Mouse (Mus musculus) heart, postnatal 10 days (tissue): ENCODE measurements around the gene Coro1c. TPM values are rescaled to one million over a fixed set of nuclear protein-coding genes. Genes with fewer than 3 reads are reported as not detected.

Experiments
- DNase-seq, 2 experiments: peaks; one replicate each; pipeline ENCODE4 v3.0.0; 2021
- intact Hi-C: fragments of 180-260 bp; cut with DNase I; formaldehyde crosslinking; loops from one replicate; pipeline ENCODE4 v1.15.1; 2025
- total RNA-seq, 2 experiments: library from RNA; stranded (reverse); gene quantifications; 2 replicates each; pipeline ENCODE4 v1.2.3; 2021

Gene Coro1c
- total RNA-seq, 2 experiments from 2014 or later: 73.1 to 76.1 TPM

DNA sequence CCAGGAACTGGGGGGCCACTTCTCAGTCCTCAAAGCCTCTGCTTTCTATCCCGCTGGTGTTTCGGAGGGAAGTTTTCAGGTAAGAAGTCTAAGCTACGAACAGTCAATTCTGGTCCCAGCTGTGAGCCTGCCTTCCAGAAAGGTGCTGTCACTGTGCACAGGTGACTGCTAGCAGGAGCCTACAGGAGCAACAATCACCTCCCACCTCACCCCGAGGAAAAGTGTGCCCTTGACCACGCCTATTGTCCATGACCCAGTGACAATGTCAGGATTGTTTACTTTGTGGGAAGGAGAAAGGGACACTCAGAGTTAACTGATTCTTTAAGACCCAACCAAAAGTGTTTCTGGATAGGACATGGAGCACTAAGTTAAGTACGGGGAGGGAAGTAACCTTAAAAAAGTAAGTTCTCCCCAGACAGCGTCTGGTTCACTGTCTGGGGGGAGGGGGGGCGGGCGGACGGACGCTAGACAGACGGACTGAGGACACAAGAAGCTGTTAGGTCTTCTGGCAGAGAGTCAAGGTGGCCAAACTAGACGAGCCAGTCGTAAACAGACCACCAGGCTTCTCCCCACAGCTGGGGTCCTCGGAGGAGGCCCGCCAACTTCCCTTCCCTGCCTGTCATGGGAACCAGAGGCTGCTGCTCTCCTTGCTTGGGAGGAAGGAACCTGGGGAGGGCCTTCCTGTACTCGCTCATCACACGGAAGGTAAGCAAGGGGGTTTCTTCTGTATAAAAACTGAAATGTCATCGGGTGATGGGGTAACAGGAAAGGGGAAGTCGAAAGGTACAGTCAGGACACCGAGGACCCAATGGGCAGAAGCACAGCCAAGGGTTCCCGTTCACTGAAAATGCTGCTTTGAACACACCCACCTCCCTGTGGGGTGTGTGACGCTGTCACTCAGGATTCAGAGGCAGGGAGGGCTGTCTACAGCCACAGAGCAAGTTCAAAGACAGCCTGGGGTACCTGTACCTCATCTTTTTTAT, 67.0 kb downstream of the Coro1c start:
- DNase-seq: no peak
- intact Hi-C loops: no loop called here

DNA sequence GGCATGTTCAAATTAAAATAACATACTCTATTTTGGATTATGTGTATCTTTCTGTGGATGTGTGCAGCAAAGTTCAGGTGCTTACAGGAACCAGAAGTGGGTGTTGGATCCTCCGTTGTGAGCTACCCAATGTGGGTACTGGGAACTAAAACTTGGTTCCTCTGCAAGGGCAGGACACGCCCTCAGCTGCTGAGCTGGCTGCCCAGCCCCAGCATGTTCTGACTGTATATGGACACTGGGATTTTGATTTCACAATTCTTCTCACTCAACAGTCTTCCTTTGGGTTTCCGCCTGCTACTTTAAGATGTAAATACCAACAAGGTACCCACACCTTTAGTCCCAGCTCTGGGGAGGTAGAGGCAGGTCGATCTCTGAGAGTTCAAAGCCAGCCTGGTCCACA, 68.1 kb downstream of the Coro1c start:
- DNase-seq: no peak

DNA sequence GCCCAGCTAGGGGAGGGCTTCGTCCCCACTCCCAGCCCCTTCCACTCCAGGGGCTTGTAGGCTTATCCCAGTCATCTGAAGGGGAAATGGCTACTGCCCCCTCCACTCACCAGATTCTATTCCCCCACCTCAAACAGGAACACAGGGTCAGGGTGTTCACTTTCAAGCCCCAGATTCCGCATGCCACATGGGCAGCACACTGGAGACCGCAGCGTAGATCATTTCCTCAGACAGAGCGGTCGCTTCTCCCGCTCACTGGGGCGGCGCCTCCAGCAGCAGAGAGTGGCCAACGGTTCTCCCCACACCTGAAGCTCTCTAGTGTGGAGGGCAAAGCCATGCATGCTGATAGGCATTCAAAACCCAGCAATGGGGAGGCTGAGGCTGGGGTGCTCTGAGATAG, 71.6 kb downstream of the Coro1c start:
- DNase-seq: no peak
- intact Hi-C loops: no loop called here

More for the DNA sequence above, 68.1 kb downstream of the Coro1c start:
- intact Hi-C loops: no loop called here

DNA sequence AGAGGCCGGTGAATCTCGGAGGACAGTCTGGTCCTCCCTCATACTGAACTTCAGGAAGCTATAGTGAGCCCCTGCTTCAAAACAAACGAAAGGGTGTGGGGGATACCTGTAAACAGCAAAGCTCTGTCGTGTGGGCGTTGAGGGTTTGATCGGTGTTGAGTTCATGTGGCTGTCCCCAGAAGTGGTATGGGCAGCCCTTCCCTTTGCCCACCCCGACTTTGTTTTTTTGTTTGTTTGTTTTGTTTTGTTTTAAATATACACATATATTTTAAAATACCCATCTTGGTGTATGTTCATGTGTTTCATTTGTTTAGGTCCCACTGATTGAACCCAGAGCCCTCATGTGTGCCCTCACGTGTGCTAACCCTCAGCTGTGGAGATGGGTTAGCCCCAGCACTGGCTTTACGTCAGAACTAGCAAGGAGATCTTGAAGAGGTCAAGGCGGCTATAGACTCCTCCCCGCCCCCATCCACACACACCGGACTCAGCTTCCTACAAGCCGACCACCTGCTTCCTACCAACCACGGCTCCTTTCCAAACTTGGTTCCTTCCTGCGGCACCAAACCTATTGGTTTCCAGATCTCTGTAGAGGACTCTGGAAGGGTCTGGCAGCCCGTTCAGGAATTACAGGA, 75.1 kb downstream of the Coro1c start:
- intact Hi-C loops: no loop called here
- DNase-seq: no peak

DNA sequence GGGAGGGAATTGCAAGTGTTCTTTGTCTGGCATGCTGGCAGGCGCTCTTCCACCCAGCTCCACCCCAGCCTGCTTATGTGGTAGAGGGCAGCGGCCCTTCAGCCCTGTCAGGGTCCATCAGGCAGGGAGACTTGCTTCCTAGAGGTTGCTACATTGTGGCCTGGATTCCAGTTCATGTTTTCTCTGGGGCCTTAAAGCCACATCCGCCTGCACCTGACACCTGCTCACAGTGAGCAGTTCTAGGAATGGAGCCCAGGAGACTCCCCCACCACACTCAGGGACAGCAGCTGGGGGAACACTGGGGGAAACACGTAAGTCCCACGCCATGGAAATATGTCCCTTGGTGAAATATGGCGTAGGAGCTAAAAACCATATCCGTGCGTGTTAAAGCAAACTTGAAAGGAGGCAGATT, 76.1 kb downstream of the Coro1c start, which contains the start of gene Selplg:
Selplg (minus strand) TSS at position 155 of the 412 bp plus-strand sequence.
- intact Hi-C loops: no loop called here
- DNase-seq: no peak

DNA sequence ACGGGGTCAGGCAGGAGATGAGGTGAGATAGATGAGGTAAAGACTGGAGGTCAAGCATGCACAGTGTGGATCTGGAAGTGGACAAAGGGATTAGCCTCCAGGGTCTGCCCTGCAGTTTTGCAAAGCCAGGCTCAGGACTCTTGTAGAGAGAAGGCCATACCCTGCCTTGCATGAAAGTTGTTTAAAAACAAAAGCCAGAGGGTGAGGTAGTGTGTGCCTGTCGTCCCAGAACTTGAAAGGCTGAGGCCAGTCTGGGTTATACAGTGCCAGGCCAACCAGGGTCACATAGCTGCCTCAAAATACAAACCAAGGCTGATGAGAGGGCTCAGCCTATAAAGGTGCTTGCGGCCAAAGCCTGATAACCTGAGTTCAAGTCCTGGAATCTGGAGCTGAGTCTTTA, 76.8 kb downstream of the Coro1c start:
- no peak for DNase-seq
- intact Hi-C loops: no loop called here

DNA sequence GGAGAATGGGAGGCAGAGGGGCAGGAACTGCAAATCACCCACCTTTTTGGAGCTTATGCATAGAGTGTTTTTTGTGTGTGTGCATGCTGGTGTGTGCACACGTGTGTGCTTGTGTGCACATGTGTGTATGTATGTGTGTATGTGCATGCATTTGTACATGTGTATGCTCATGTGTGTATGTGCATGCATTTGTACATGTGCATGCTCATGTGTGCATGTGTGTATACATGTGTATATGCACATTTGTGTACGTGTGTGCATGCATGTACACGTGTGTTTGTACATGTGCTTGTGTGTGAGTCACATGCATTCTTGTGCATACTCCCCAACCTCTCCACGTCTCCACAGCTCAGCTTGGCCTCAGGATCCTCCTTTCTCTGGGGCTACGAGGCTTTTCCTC, 77.8 kb downstream of the Coro1c start:
- DNase-seq: no peak
- intact Hi-C loops: no loop called here

DNA sequence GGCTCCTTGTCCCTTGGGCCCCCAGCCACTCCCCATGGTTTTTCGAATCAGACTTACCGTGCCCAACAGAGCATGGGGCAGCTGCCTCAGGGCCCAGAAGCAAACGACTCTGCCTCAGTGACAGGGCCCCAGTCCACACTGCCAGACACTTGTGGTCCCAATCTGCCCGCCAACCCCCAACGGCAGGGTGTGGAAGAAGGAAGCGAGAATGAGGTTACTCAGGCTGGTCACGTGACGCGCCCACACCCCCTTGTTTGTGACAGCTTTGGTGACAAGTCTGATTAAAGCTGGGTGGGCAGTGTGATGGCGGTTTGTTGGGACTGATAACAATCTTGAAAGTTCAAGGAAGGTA, 78.3 kb downstream of the Coro1c start:
- intact Hi-C loops: no loop called here
- peak; percentile 40 to 49 for DNase-seq

DNA sequence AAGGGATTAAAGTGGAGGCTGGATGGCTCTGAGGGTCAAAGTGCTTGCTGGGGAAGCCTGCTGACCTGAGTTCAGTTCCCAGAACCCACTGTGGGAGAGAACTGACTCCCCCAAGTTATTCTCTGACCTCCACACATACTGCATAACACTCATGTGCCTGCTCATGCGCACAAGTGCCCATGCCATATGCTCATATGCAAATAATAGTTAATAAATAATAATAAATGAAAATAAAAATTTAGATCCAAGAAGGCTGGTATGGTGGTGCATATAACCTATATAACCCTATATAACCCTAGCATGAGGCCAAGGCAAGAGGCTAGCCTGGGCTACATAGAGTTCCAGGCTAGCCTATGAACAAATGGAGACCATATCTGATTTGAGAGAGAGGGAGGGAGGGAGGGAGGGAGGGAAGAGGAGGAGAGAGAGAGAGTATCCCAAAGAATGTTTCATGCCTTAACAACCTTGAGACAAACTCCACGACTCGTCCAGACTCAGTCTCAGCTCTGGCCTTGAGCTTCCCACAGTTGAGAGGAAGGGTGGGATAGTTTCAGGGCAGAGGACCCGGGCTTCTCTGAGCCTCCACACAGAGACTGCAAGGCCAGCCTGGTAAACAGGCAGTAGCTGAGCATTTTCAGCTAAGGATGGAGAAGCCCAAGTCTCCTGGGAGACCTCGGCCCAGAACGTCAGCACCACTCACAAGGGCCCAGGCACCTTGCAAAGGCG, 78.8 kb downstream of the Coro1c start:
- DNase-seq: no peak
- intact Hi-C loops: no loop called here

DNA sequence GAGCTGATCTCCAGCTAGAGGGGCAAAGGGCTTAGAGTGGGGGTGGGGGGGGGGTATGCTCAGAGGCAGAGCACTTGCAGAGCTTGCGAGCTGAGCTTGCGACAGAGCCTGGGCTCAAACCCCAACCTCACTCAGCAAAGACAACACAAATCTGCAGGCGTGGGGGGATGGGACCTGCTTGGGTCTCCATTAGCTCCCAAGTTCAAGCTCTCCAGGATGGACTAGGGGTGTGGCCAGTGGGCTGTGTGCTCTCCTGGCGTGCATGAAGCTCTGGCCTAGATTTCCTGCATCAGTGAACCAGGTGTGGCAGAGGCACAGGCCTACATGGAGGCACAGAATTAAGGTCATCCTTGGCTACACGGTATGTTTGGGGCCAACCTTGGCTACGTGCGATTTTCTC, 80.1 kb downstream of the Coro1c start:
- no peak for DNase-seq
- intact Hi-C loops: no loop called here

DNA sequence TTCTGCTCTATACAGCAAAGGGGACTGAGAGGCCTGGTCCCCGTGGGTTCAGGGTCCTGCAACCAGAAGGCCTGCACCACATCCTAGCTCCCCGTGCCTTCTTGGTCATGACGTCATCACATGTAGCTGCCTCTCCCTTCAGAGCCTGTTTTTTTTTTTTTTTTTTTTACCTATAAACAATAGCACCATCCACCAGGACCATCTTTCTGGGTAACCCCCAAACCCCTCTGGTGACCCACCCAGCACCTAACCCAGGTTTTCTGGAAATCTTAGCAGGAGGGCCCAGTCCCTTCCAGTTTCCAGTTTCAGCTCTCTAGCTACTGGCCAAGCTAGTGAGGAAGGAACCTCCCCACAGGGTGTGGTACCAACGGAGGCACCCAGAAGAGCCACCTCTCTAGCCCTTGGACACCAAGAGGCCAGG, 80.6 kb downstream of the Coro1c start:
- intact Hi-C loops: no loop called here
- no peak for DNase-seq

DNA sequence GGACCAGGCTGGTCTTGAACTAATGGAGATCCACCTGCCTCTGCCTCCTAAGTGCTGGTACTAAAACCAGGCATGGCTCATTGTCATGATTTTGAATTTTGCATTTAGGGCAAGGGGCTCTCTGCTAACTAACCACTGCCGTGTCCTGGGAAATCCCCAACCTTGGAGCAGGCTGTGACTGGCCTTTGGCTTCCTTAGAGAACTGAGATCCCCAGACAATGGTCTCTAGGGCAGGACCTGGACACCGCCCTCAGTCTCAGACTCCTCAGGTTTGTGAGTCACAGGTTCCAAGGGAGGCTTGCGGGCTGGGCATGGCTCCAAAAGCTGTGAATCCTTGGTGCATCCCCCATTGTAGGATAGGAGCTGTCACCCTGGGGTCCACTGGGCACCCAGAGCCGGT, 81.9 kb downstream of the Coro1c start:
- intact Hi-C loops: no loop called here
- DNase-seq: no peak

DNA sequence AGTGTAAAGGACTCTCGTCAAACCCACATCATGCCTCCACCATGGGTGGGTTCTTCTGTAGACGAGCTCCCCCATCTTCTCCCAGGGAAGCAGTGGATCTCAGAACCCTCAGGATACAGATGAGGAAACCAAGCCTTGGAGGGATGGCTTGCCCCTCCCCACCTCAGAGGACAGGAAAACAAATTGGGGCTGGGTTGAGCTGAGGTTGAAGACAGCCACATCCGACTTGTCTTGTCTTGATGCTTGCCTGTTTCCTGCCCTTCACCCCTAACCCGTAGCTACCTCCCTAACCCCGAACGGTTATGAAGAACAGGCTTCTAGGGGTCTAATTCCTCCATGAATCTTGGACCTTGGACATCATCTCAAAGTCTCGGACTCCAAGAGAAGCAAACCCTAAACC, 83.0 kb downstream of the Coro1c start:
- intact Hi-C loops: no loop called here
- DNase-seq: no peak

DNA sequence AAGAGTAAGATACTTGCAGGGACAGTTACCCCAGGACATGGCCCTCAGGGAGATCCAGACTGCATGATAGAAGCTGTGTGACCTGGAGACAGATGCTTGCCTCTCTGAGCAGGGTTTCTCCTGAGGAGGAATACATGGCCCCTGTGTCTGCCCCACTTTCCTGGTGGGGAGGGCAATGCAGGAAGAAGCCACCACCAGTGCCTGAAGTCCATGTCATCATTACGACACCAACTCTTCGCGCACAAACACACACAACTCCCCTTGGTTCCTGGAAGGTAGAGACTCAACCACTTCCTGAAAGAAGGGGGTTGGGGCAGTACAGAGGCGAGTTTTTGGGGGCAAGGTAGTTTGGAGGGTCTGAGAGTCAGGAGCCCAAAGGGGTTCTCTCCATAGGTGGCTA, 84.3 kb downstream of the Coro1c start:
- no peak for DNase-seq
- intact Hi-C loops: no loop called here

DNA sequence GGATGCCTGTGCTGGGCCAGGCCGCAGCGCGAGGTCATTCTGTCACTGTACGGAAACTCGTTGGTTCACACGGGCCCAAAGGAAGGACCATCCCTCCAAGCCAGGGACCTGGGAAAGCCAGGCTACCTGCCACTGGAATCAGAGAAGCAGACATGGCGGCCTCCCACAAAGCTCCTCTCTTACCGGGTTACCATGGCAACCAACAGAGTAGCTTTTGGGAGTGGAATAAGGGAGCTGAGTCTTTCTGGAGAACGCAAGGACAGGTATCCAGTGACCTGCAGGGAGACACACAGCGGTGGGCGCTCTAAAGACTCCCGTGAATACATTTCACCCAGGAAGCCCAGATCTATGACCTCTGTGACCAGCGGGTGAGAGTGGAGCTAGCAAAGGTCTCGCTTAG, 90.0 kb downstream of the Coro1c start:
- intact Hi-C loops: no loop called here
- DNase-seq: no peak

DNA sequence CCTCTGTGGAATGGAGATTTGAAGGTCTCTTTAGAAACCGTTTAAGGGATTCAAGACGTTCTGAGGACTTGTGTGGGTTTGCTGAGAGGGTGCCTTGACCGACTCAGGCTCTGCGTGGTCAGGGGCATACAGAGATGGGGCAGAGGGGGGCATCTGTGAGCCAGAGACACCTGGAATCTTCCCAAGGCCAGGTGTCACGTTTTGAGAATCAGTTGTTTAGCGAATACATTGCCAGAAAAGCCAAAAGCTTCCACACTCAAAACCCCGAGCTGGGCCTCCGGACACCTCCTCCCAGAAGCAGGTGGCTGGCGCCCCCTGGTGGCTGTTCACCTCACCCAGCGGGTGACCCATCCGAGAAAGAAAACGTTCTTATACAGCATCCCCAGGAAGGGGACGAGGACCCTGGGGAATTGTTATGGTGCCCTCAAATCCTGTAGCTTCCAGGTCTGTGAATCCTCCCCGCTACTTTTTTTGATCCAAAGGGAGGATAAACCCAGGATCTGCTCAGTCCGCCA, 92.9 kb downstream of the Coro1c start:
- intact Hi-C loops: loop anchor here (1.0 to 2.0 kb wide), 2 partner anchors 42 to 449 kb away; no protein-coding TSS in a partner anchor
- DNase-seq: peak; percentile 69 to 86

DNA sequence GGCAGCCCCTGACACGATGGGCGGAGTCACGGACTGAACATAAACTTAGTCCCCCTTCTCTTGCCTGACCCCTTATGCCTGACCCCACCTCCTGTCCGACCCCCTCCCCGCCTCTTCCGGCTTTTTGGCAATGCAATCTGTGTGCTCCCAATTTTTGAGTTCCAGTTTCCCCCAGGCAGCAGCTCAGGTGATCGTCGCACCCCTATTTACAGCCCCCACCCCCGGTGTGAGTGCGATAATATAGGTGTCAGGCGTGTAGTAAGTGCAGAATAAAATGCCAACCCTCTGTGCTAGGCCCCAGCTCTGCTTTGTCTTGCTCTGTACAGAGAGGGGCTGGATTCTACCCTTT, 93.5 kb downstream of the Coro1c start:
- intact Hi-C loops: loop anchor here (1.0 to 2.0 kb wide), 2 partner anchors 42 to 448 kb away; no protein-coding TSS in a partner anchor
- DNase-seq: no peak

DNA sequence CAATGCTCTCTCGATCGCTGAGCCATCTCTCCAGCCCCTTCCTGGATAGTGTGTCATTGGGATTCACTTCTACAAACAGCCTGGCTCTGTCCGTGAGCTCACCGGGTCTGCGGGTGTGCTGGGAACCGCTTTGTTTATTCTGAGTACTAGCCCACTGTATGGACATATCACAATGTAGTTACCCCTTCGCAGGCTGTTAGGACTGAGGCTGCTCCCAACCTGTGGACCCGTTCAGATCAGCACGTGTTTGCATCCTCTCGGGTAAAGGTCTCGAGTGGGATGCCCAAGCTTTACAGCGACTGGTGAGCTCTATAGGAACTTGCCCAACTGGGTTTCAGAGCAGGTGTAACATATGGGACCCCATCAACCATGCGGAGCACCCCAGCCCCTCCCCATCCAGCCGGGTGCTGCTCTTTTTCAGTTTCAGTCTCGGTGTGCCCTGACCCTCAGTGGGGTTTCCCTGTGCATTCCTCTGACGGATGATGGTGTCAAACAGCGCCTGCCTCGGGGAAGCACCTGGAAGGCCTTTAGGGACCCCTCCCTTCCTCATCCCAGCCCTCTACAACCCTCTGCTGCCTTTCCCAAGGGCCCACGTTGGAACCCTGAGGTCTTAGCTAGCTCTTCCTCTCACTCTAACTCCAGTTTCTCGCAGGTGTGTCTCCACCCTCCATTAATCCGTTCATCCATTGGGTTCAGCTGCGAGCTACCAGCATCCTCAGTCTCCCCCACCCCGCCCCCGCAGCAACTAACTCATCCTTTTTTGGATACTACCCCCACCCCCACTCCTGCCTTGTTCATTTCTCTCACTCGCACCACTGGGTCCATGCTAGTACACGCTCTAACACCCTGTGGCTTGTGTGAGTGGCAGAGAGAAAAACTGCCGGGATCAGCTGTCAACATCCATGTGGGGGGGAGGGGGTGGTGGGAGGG, 94.2 kb downstream of the Coro1c start:
- intact Hi-C loops: loop anchor here (1.0 to 2.0 kb wide), 2 partner anchors 41 to 448 kb away; no protein-coding TSS in a partner anchor
- no peak for DNase-seq

DNA sequence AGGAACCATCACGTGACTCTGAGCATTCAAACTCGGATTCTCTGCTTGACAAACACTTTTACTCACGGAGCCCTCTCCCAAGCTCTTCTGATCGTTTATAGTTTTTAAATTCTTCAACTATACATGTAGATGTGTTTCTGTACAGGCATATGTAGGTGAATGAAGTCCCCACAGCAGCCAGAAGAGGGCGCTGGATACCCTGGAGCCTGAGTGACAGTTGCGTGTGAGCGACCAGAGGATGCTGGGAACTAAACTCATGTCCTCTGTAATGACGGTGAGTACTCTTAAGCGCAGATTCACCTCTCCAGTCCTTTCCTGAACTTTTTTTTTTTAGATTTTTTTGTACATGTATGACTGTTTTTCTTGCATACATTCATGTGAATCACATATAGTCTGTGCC, 95.0 kb downstream of the Coro1c start:
- intact Hi-C loops: loop anchor here (2.0 kb wide), 1 partner anchor 447 kb away; no protein-coding TSS in a partner anchor
- no peak for DNase-seq

DNA sequence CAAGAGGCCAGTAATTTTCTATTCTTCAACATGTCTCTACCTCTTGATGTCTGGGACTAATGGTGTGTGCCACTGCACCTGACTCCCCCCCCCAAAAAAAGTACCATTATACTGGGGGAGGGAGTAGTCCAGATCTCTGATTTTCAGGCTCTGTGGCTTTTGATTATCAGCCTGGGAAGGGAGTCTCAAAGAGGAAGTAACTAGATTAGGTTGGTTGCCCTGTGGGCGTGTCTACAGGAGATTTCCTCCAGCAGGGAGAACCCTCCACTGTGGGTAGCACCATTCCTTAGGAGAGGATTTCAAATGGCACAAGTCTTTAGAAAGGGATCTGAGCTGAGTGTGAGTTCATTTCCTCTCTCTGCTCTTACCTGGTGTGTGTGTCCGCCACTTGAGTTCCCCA, 95.9 kb downstream of the Coro1c start:
- no peak for DNase-seq
- intact Hi-C loops: no loop called here
